Mouse (Mus musculus) midbrain, embryonic 13.5 days (tissue): ENCODE data around the gene Leng9. TPM values are rescaled to one million over a fixed set of nuclear protein-coding genes. Genes with fewer than 3 reads are reported as not detected.
"Not testable (repeated sequence)": the region's sequence is repeated elsewhere in the genome, so short reads cannot be mapped to it uniquely, and the experiment has no call there.

Experiments
- ATAC-seq: fragments of 200-750 bp; cut with Nextera tagmentation; 2 replicates; pipeline ENCODE4 v1.8.0; 2017; ENCODE audit warnings: mild to moderate bottlenecking, moderate TSS enrichment, moderate library complexity
- H3K27ac ChIP-seq: fragments of 300-500 bp; sonication (generic); 2 replicates; pipeline ENCODE4 v1.5.1; 2015; ENCODE audit warnings: inconsistent platforms, mild to moderate bottlenecking, moderate library complexity
- H3K27me3 ChIP-seq: fragments of 300-500 bp; sonication (generic); 2 replicates; pipeline ENCODE4 v1.6.1; 2015; ENCODE audit warnings: mild to moderate bottlenecking, inconsistent platforms
- H3K36me3 ChIP-seq: fragments of 300-500 bp; sonication (generic); 2 replicates; pipeline ENCODE4 v1.6.1; 2015; ENCODE audit warnings: mild to moderate bottlenecking, inconsistent platforms
- H3K4me1 ChIP-seq: fragments of 300-500 bp; sonication (generic); replicated peaks from 2 replicates; pipeline ENCODE4 v1.6.1; 2015; ENCODE audit warnings: inconsistent platforms
- H3K4me2 ChIP-seq: fragments of 300-500 bp; sonication (generic); replicated peaks from 2 replicates; pipeline ENCODE4 v1.6.1; 2015; ENCODE audit warnings: moderate library complexity, mild to moderate bottlenecking, inconsistent platforms
- H3K4me3 ChIP-seq: fragments of 300-500 bp; sonication (generic); replicated peaks from 2 replicates; pipeline ENCODE4 v1.5.1; 2015; ENCODE audit warnings: mild to moderate bottlenecking, inconsistent platforms
- H3K9ac ChIP-seq: fragments of 300-500 bp; sonication (generic); replicated peaks from 2 replicates; pipeline ENCODE4 v1.6.1; 2015; ENCODE audit warnings: mild to moderate bottlenecking, inconsistent platforms
- H3K9me3 ChIP-seq: fragments of 300-500 bp; sonication (generic); 2 replicates; pipeline ENCODE4 v1.6.1; 2016; ENCODE audit warnings: mild to moderate bottlenecking, inconsistent platforms
- WGBS: fragments of 180-500 bp; shearing (Covaris S2); methylation state at CpG from one replicate; pipeline ENCODE4 v1.1.7; 2015; 5-methylcytosine and 5-hydroxymethylcytosine counted together
- polyA plus RNA-seq: library from polyadenylated mRNA; unstranded; fragments of >200 nt; fragmentation: Nextera tagmentation; extraction: Ambion mirVana; gene quantifications from 2 replicates; pipeline ENCODE4 v1.2.1, GENCODE M21; 2015

Gene Leng9
- polyA plus RNA-seq: 4.0 and 4.4 TPM in 2 replicates

GRCm38 (mm10) chr7:4150059-4150541, at the start of gene Leng9:
TSS of gene Leng9 (minus strand) at chr7:4150374.
- peaks cover 35% of the 10 kb centered on the region for H3K27me3 ChIP-seq
- peak within 1 kb of the TSS; percentile 63 for H3K4me3 ChIP-seq
- peak within 1 kb of the TSS; percentile 89 for H3K27ac ChIP-seq
- peak; percentile 35 for ATAC-seq
- WGBS: under 1% methylated on average over 14 of the region's 14 CpGs
- H3K9ac ChIP-seq: peak within 1 kb of the TSS; percentile 85
- peaks cover 31% of the 10 kb centered on the region for H3K36me3 ChIP-seq
- no peaks in the 10 kb centered on the region for H3K9me3 ChIP-seq
- H3K4me1 ChIP-seq: peaks cover 31% of the 10 kb centered on the region
- H3K4me2 ChIP-seq: peak within 1 kb of the TSS; percentile 80

GRCm38 (mm10) chr7:4178438-4178837, 28.3 kb upstream of the Leng9 start:
- Histone ChIP-seq H3K9ac (no peak overlapping the region), H3K9me3 (no peaks in the 10 kb centered on the region), H3K27ac (no peak overlapping the region), H3K4me1 (no peaks in the 10 kb centered on the region), H3K4me3 (no peak overlapping the region), H3K27me3 (no peaks in the 10 kb centered on the region), H3K4me2 (no peak overlapping the region), H3K36me3 (no peaks in the 10 kb centered on the region)
- ATAC-seq: no peak
- 43% methylated on average over 3 of the region's 3 CpGs for WGBS

GRCm38 (mm10) chr7:4170193-4170938, 20.2 kb upstream of the Leng9 start:
- H3K36me3 ChIP-seq: no peaks in the 10 kb centered on the region
- no peaks in the 10 kb centered on the region for H3K9me3 ChIP-seq
- no peak overlapping the region for H3K4me2 ChIP-seq
- H3K27me3 ChIP-seq: no peaks in the 10 kb centered on the region
- no peak for ATAC-seq
- WGBS: 83% methylated on average over 6 of the region's 6 CpGs
- H3K4me3 ChIP-seq: no peak overlapping the region
- H3K9ac ChIP-seq: no peak overlapping the region
- no peak overlapping the region for H3K27ac ChIP-seq
- H3K4me1 ChIP-seq: no peaks in the 10 kb centered on the region

- no peak overlapping the region for H3K4me2 ChIP-seq
- H3K36me3 ChIP-seq: no peaks in the 10 kb centered on the region
- no peak for ATAC-seq
- no peaks in the 10 kb centered on the region for H3K9me3 ChIP-seq
- H3K27me3 ChIP-seq: no peaks in the 10 kb centered on the region
- H3K9ac ChIP-seq: no peak overlapping the region
- no peak overlapping the region for H3K27ac ChIP-seq
- peaks cover 19% of the 10 kb centered on the region for H3K4me1 ChIP-seq
- no peak overlapping the region for H3K4me3 ChIP-seq
These were observed 16.9 kb upstream of the Leng9 start for GRCm38 (mm10) chr7:4167098-4167497.

- H3K4me1 ChIP-seq: peaks cover 19% of the 10 kb centered on the region
- WGBS: 28% methylated on average over 3 of the region's 3 CpGs
- peak overlapping the region; percentile 17; the same call in 1 of the 2 replicates for H3K4me2 ChIP-seq
- H3K27me3 ChIP-seq: no peaks in the 10 kb centered on the region
- H3K9me3 ChIP-seq: no peaks in the 10 kb centered on the region
- H3K27ac ChIP-seq: no peak overlapping the region
- ATAC-seq: 0 out of 2 replicates have a peak, but pooled peaks have one; percentile 13
- no peak overlapping the region for H3K9ac ChIP-seq
- H3K4me3 ChIP-seq: no peak overlapping the region
- no peaks in the 10 kb centered on the region for H3K36me3 ChIP-seq
These were observed 15.1 kb upstream of the Leng9 start for GRCm38 (mm10) chr7:4165286-4165685.

GRCm38 (mm10) chr7:4164090-4164910, 14.1 kb upstream of the Leng9 start, which contains the start of gene Cdc42ep5:
TSS of gene Cdc42ep5 (minus strand) at chr7:4164860.
- WGBS: 1% methylated on average over 19 of the region's 20 CpGs
- no peak within 1 kb of the TSS for H3K27ac ChIP-seq
- peaks cover 19% of the 10 kb centered on the region for H3K4me1 ChIP-seq
- ATAC-seq: peak; percentile 79
- H3K4me3 ChIP-seq: peak within 1 kb of the TSS; percentile 26
- H3K27me3 ChIP-seq: no peaks in the 10 kb centered on the region
- peak within 1 kb of the TSS; percentile 39; the same call in 1 of the 2 replicates for H3K9ac ChIP-seq
- H3K4me2 ChIP-seq: peak within 1 kb of the TSS; percentile 47
- H3K36me3 ChIP-seq: no peaks in the 10 kb centered on the region
- H3K9me3 ChIP-seq: no peaks in the 10 kb centered on the region

GRCm38 (mm10) chr7:4163571-4164072, 13.4 kb upstream of the Leng9 start:
- H3K36me3 ChIP-seq: no peaks in the 10 kb centered on the region
- H3K4me2 ChIP-seq: peak overlapping the region; percentile 47
- H3K4me1 ChIP-seq: peaks cover 19% of the 10 kb centered on the region
- H3K4me3 ChIP-seq: peak overlapping the region; percentile 26
- no peaks in the 10 kb centered on the region for H3K27me3 ChIP-seq
- H3K27ac ChIP-seq: no peak overlapping the region
- H3K9me3 ChIP-seq: no peaks in the 10 kb centered on the region
- peak; percentile 74 for ATAC-seq
- WGBS: 3% methylated on average over 11 of the region's 11 CpGs
- 0 out of 2 replicates have a peak overlapping the region, but pooled peaks have one; percentile 39 for H3K9ac ChIP-seq

- H3K9ac ChIP-seq, H3K9me3 ChIP-seq, ATAC-seq, H3K27me3 ChIP-seq, H3K4me3 ChIP-seq, H3K36me3 ChIP-seq, H3K4me2 ChIP-seq, H3K27ac ChIP-seq: not testable (repeated sequence)
- H3K4me1 ChIP-seq: peaks cover 19% of the 10 kb centered on the region
- WGBS: 93% methylated on average over 4 of the region's 4 CpGs
These were observed 11.4 kb upstream of the Leng9 start for GRCm38 (mm10) chr7:4161596-4161995.

GRCm38 (mm10) chr7:4154976-4155375, 4.8 kb upstream of the Leng9 start:
- H3K27me3 ChIP-seq: peaks cover 35% of the 10 kb centered on the region
- peaks cover 16% of the 10 kb centered on the region for H3K4me1 ChIP-seq
- no peak overlapping the region for H3K27ac ChIP-seq
- H3K9me3 ChIP-seq: no peaks in the 10 kb centered on the region
- no peaks in the 10 kb centered on the region for H3K36me3 ChIP-seq
- 22% methylated on average over 4 of the region's 4 CpGs for WGBS
- H3K4me3 ChIP-seq: no peak overlapping the region
- H3K4me2 ChIP-seq: no peak overlapping the region
- no peak overlapping the region for H3K9ac ChIP-seq
- no peak for ATAC-seq

- Histone ChIP-seq H3K4me2 (no peak overlapping the region), H3K4me3 (no peak overlapping the region), H3K27me3 (peaks cover 35% of the 10 kb centered on the region), H3K4me1 (peaks cover 19% of the 10 kb centered on the region), H3K9me3 (no peaks in the 10 kb centered on the region), H3K9ac (no peak overlapping the region), H3K36me3 (no peaks in the 10 kb centered on the region), H3K27ac (no peak overlapping the region)
- no peak for ATAC-seq
- 70% methylated on average over 5 of the region's 5 CpGs for WGBS
These were observed 4.2 kb upstream of the Leng9 start for GRCm38 (mm10) chr7:4154356-4154755.

GRCm38 (mm10) chr7:4151241-4151640, 1.1 kb upstream of the Leng9 start:
- no peak overlapping the region for H3K9ac ChIP-seq
- no peaks in the 10 kb centered on the region for H3K9me3 ChIP-seq
- peaks cover 35% of the 10 kb centered on the region for H3K27me3 ChIP-seq
- H3K36me3 ChIP-seq: peaks cover 20% of the 10 kb centered on the region
- peaks cover 31% of the 10 kb centered on the region for H3K4me1 ChIP-seq
- no peak for ATAC-seq
- WGBS: 12% methylated on average over 22 of the region's 22 CpGs
- peak overlapping the region; percentile 80 for H3K4me2 ChIP-seq
- H3K27ac ChIP-seq: no peak overlapping the region
- H3K4me3 ChIP-seq: peak overlapping the region; percentile 63

- Histone ChIP-seq H3K27ac (no peak overlapping the region), H3K27me3 (peaks cover 35% of the 10 kb centered on the region), H3K4me1 (peaks cover 31% of the 10 kb centered on the region), H3K9ac (0 out of 2 replicates have a peak overlapping the region, but pooled peaks have one; percentile 26), H3K9me3 (no peaks in the 10 kb centered on the region), H3K4me2 (peak overlapping the region; percentile 80), H3K36me3 (peaks cover 24% of the 10 kb centered on the region), H3K4me3 (peak overlapping the region; percentile 63)
- 6% methylated on average over 14 of the region's 14 CpGs for WGBS
- 0 out of 2 replicates have a peak, but pooled peaks have one; percentile 12 for ATAC-seq
These were observed 642 bp upstream of the Leng9 start for GRCm38 (mm10) chr7:4150811-4151221.
